Mouse (Mus musculus) frontal cortex, postnatal 25 days (tissue): ENCODE measurements at regions not wholly inside any gene's neighbourhood (a gene's known extent, or its start where the extent isn't known, plus 50 kb on each side); places are given as distances from the start of the nearest gene placed in this dataset.

Experiments
- DNase-seq, 2 experiments: peaks; one replicate each; pipeline ENCODE4 v3.0.0; 2022; ENCODE audit warnings: low spot score in 2 of 2

DNA sequence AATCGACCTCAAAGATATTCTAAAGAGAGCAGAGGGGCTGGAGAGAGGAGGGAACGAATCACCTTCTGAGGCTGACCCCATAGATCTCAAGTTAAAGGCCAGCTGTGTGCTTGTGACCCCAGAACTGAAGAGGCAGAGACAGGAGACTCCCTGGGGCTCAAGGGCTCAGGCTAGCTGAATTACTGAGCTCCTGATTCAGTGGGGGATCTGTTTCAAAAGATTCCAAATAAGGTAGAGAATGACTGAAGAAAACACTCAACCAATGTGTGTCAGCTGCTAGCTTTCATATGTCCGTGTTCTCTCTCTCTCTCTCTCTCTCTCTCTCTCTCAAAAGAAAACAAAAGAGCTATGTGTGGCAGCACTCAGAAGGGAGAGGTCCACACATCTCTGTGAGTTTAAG lies 70.0 kb upstream of the Gli2 start:
- no peak for DNase-seq

DNA sequence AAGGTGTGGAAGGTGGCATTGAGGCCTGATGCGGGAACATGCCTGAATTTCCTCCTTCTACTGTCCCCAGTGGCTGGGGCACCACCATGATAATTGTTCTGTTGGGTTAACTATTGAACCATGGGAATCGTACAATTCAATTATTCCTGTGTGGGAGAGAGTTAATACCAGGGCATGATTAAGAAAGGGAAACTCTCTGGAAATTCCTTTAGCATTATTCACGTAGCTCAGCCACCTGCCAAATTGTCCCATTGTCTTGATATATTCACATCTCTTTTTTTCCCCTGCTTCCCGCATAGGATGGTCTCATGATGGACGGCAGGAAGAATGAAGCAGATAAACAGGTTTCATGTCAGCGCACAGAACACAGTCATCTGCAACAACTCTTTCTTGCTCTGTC lies 69.6 kb upstream of the Gli2 start:
- no peak for DNase-seq

DNA sequence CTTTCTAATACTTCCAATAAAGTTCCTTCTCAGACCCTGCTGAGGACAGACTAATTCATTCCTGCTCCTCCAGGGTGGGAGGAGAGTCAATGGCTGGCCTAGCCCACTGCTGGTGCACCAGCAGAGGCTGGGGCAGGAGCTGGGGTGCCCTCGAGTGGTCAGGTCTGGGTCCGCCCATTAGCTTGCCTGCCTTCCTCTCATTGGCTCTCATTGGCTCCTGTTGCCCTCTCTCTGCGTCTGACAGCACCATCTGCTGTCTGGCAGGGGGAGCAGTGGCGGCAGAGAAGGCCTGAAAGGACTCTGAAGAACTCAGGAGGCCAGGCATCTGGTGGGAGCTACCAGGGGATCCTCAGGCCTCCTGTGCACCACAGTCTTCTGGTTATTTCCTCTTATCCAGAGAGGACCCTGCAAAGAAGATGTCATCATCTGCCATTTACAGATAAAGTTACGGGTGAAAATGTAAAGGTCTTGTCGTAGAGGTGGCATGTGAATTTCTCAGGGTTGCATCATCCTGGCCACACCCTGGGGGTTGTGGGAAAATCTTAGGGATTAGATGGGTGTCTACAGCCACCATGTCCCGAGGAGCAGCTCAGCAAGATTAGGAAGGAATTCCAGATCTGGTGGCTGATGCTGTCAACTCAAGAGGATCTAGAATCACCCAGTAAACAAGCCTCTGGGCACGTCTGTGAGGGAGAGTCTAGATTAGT lies 66.6 kb upstream of the Gli2 start:
- DNase-seq, result no peak

DNA sequence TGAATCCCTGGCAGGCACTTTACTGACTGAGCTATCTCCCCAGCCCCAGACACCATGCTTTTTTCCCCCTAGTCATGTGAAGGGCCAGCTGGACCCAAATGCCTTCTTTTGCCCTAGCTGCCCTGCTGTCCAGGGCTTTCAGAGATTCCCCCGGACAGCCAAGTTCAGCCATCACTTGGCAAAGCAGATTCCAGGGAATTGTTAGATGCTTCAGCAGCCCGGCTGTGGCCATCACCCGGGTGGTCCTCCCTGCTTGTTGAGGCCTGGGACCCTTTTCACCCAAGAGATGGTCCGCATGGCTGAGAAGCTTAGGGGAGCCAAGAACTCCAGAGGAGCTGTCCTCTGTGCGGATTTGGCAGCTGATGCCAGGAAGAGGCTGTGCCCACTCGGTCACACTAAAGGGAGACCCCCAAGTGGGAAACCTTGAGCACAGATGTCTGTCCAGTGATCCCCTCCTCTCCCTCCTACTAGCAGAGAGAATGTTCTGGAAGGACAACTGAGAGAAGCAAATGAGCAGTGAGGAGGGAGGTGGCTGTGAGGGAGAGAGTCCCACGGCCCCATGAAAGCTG lies 61.8 kb upstream of the Gli2 start:
- DNase-seq, result no peak

DNA sequence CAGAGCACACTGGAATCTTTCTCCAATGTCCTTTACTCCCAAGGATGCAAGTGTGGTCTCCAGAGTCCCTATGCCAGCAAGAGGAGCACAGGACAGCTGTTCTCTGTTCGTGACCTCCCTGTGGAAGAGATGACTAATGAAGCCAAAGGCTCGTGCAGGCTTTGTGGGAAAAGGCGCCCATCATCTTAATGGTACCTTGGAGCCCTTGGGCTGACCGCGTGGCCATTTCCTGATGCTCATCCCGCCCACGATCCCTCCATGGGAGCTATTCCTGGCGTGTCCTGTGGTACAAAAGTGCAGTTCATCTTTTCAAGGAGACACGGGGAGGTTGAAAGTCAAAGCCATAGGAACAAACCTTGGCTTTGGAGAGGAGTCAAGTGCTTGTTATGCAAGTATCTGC lies 55.2 kb upstream of the Gli2 start:
- no peak for DNase-seq

DNA sequence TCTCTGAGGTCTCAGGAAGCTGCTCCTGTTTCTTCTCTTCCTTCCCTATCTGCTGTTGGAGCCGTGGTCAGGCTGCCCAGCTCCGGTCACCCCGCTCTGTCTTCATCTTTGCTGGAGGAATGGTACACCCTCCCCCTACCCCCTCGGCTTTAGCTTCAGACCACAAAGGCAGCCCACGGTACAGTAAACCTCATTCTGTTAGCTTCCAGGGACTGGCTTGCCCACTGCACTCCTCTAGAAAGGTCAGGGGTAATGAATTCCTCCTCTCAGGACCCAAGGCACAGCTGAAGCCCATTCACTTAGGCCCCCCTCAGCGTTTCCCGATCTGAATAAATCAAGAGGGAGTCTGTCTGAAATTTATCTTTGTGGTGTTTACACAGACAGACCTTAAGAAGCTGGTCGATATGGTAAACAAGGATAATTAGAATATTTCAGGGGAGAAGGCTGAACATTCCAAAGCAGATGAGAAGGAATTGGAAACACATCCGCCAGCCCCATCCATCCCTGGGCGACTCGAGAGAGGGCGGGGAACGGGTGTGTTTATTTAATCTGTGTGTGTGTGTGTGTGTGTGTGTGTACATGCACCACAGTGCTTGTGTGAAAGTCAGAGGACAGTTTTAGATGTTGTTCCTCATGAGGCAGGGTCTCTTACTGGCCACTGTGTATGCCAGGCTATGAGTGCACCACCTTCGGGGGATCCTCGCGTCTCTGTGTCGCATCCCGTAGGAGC lies 53.0 kb upstream of the Gli2 start:
- DNase-seq, result no peak
